In the genomic region with DNA sequence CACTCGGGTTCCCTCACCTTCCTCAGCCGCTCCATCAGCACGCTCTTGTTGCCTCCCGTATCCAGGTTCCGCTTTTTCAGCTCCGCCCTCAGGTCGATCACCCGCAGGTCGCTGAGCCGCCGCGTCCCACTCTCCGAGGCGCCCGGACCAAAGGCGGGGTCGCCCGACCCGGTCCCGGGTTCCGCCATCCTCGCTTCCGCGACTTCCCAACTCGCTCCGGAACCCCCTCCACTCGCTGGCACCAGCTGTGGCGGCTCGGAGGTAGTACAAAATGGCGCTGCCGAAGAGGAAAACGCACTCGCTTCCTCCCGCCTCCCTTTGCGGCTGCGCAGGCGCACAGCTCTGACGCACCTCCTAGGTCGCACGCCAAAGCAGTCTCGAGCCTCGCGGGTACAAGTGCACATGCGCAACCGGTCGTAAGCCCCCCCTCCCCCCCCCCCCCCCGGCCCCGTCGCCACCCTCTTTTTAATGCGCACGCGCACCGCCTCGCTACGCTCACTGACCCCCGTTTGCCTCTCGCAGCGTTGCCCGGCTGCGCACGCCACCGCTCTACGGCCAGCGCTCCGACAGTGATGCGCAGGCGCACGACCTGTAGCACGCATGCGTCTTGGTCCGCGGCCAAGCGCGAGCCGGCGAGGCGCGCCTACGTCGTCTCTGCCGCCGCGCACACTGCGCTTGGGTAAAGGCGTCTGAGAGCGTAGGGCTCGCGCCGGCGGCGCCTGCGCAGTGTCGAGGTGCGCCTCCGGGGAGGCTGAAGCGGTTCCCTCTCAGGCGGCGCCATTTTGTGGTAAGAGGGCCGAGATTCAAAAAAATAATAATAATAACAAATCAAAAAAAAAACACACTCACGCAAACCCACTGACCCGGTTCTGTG, we compare ENCODE assay signal across 8 mouse cellular contexts. TPM values are rescaled to one million over a fixed set of nuclear protein-coding genes. Genes with fewer than 3 reads are reported as not detected.
DNase-seq lines count a peak whose midpoint lies in the region; ATAC-seq and TF ChIP-seq lines count a peak whose summit lies in the region.

Gene Safb2, minus strand, starts transcription at position 329 of the 874 bp plus-strand sequence.
Gene Safb, plus strand, starts transcription at position 569 of the 874 bp plus-strand sequence.

- peak within 1 kb of the TSS; percentile 99 for H3K4me3 ChIP-seq in E14TG2a.4 (replicated peaks; ENCODE audit: low read length)
- peak within 1 kb of the TSS; percentile 93 for H3K4me3 ChIP-seq in forebrain, embryonic 12.5 days (replicated peaks)
- H3K4me3 ChIP-seq in heart, postnatal 0 days (ENCODE audit: low read depth, low read length): peak within 1 kb of the TSS; percentile 99
- H3K4me3 ChIP-seq in liver, embryonic 16.5 days (ENCODE audit: low read depth, low read length): peak within 1 kb of the TSS; percentile 96
- H3K4me3 ChIP-seq in neural tube, embryonic 13.5 days: peak within 1 kb of the TSS; percentile 97
- H3K4me3 ChIP-seq in testis, adult 2 months (ENCODE audit: control insufficient read depth, low read depth, low read length): peak within 1 kb of the TSS; percentile 99

- TF ChIP-seq EP300 in heart, postnatal 0 days (IDR thresholded peaks at IDR 0.05; ENCODE audit: low read depth): no peak

- peak within 1 kb of the TSS; percentile 97 for H3K4me2 ChIP-seq in forebrain, embryonic 12.5 days
- peak within 1 kb of the TSS; percentile 73 for H3K4me2 ChIP-seq in heart, postnatal 0 days (ENCODE audit: low read depth, low read length)
- peak within 1 kb of the TSS; percentile 86 for H3K4me2 ChIP-seq in liver, embryonic 16.5 days (ENCODE audit: low read depth, low read length)
- peak within 1 kb of the TSS; percentile 97 for H3K4me2 ChIP-seq in neural tube, embryonic 13.5 days

- H3K4me1 ChIP-seq in E14TG2a.4 (replicated peaks; ENCODE audit: low read depth, low read length): peaks cover 75% of the 10 kb centered on the region
- H3K4me1 ChIP-seq in forebrain, embryonic 12.5 days: peaks cover 57% of the 10 kb centered on the region
- peaks cover 21% of the 10 kb centered on the region for H3K4me1 ChIP-seq in heart, postnatal 0 days (ENCODE audit: control insufficient read depth, insufficient read depth)
- H3K4me1 ChIP-seq in liver, embryonic 16.5 days (ENCODE audit: control insufficient read depth, low read depth, low read length): peaks cover 36% of the 10 kb centered on the region
- peaks cover 70% of the 10 kb centered on the region for H3K4me1 ChIP-seq in neural tube, embryonic 13.5 days (replicated peaks)
- peaks cover 11% of the 10 kb centered on the region for H3K4me1 ChIP-seq in testis, adult 2 months (ENCODE audit: control insufficient read depth, insufficient read depth, low read length)

- no peaks in the 10 kb centered on the region for H3K9me3 ChIP-seq in E14TG2a.4 (ENCODE audit: low read length)
- no peaks in the 10 kb centered on the region for H3K9me3 ChIP-seq in forebrain, embryonic 12.5 days
- no peaks in the 10 kb centered on the region for H3K9me3 ChIP-seq in heart, postnatal 0 days (replicated peaks; ENCODE audit: control insufficient read depth, low read length)
- no peaks in the 10 kb centered on the region for H3K9me3 ChIP-seq in liver, embryonic 16.5 days (replicated peaks; ENCODE audit: control insufficient read depth, low read length)
- H3K9me3 ChIP-seq in neural tube, embryonic 13.5 days: no peaks in the 10 kb centered on the region

- H3K36me3 ChIP-seq in E14TG2a.4 (ENCODE audit: insufficient read depth, low read length): peaks cover 74% of the 10 kb centered on the region
- peaks cover 68% of the 10 kb centered on the region for H3K36me3 ChIP-seq in forebrain, embryonic 12.5 days (replicated peaks)
- H3K36me3 ChIP-seq in heart, postnatal 0 days (replicated peaks; ENCODE audit: control insufficient read depth, insufficient read depth, low read length): peaks cover 66% of the 10 kb centered on the region
- peaks cover 40% of the 10 kb centered on the region for H3K36me3 ChIP-seq in liver, embryonic 16.5 days (ENCODE audit: control insufficient read depth, insufficient read depth)
- peaks cover 62% of the 10 kb centered on the region for H3K36me3 ChIP-seq in neural tube, embryonic 13.5 days
- H3K36me3 ChIP-seq in testis, adult 2 months (ENCODE audit: control insufficient read depth, insufficient read depth, low read length): peaks cover 8% of the 10 kb centered on the region

- peak; percentile 95 for ATAC-seq in forebrain, embryonic 12.5 days (ENCODE audit: low FRiP score)
- peak; percentile 93 for ATAC-seq in heart, postnatal 0 days (ENCODE audit: insufficient read depth, low read depth)
- ATAC-seq in liver, embryonic 16.5 days (ENCODE audit: low read depth): peak; percentile 92
- peak; percentile 96 for ATAC-seq in neural tube, embryonic 13.5 days (ENCODE audit: low read depth)

- WGBS in forebrain, embryonic 12.5 days: under 1% methylated on average over 84 of the region's 101 CpGs
- WGBS in heart, postnatal 0 days: under 1% methylated on average over 87 of the region's 101 CpGs
- WGBS in liver, embryonic 16.5 days (ENCODE audit: insufficient replicate concordance): under 1% methylated on average over 93 of the region's 101 CpGs
- WGBS in neural tube, embryonic 13.5 days: under 1% methylated on average over 91 of the region's 101 CpGs

- H3K27me3 ChIP-seq in E14TG2a.4 (ENCODE audit: insufficient read depth, low read length): no peaks in the 10 kb centered on the region
- no peaks in the 10 kb centered on the region for H3K27me3 ChIP-seq in forebrain, embryonic 12.5 days
- H3K27me3 ChIP-seq in heart, postnatal 0 days (ENCODE audit: control insufficient read depth, insufficient read depth, low read length): no peaks in the 10 kb centered on the region
- no peaks in the 10 kb centered on the region for H3K27me3 ChIP-seq in liver, embryonic 16.5 days (ENCODE audit: control insufficient read depth, insufficient read depth, low read depth, low read length)
- H3K27me3 ChIP-seq in neural tube, embryonic 13.5 days: no peaks in the 10 kb centered on the region
- H3K27me3 ChIP-seq in testis, adult 2 months (ENCODE audit: control insufficient read depth, insufficient read depth, low read length): no peaks in the 10 kb centered on the region

- no peak for TF ChIP-seq CTCF in E14TG2a.4 (conservative IDR thresholded peaks at IDR 0.05; ENCODE audit: low read length)
- peak; percentile 9; the same call in 1 of the 2 replicates for TF ChIP-seq CTCF in heart, postnatal 0 days (IDR thresholded peaks at IDR 0.05; ENCODE audit: low read depth)
- TF ChIP-seq CTCF in testis, adult 2 months (IDR thresholded peaks at IDR 0.05; ENCODE audit: control insufficient read depth, insufficient read depth, insufficient replicate concordance, low read depth, low read length): 0 out of 2 replicates have a peak, but pooled peaks have one; percentile 4

- TF ChIP-seq POLR2A in testis, adult 2 months (IDR thresholded peaks at IDR 0.05; ENCODE audit: control insufficient read depth, low read depth, low read length): peak; percentile 85

- peak; percentile 97 for DNase-seq in c-Kit-positive CD71-positive TER-119-positive erythroid progenitor cells, embryonic 14.5 days (ENCODE audit: low spot score)
- DNase-seq in heart, postnatal 0 days (ENCODE audit: low spot score): peak; percentile 99
- peak; percentile 99 to 100 for DNase-seq in kidney, postnatal 4 days

- peak within 1 kb of the TSS; percentile 95 for H3K27ac ChIP-seq in forebrain, embryonic 12.5 days
- peak within 1 kb of the TSS; percentile 99 for H3K27ac ChIP-seq in heart, postnatal 0 days (ENCODE audit: low read depth)
- H3K27ac ChIP-seq in liver, embryonic 16.5 days (ENCODE audit: low read length): peak within 1 kb of the TSS; percentile 97
- peak within 1 kb of the TSS; percentile 93 for H3K27ac ChIP-seq in neural tube, embryonic 13.5 days (replicated peaks)
- H3K27ac ChIP-seq in testis, adult 2 months (ENCODE audit: control insufficient read depth, insufficient read depth, low read depth, low read length): peak within 1 kb of the TSS; percentile 99

- peak within 1 kb of the TSS; percentile 91 for H3K9ac ChIP-seq in forebrain, embryonic 12.5 days
- peak within 1 kb of the TSS; percentile 97 for H3K9ac ChIP-seq in heart, postnatal 0 days (replicated peaks; ENCODE audit: low read depth, low read length)
- peak within 1 kb of the TSS; percentile 96 for H3K9ac ChIP-seq in liver, embryonic 16.5 days (ENCODE audit: low read depth, low read length)
- H3K9ac ChIP-seq in neural tube, embryonic 13.5 days: peak within 1 kb of the TSS; percentile 89

RNA-seq across cellular contexts. Expression of gene Safb2, which starts in this region (rescaled TPM):
- polyA plus RNA-seq in forebrain, embryonic 12.5 days (2016; fragmentation: Nextera tagmentation; extraction: Ambion mirVana): 100 and 104 TPM in 2 replicates
- total RNA-seq in heart, postnatal 0 days (2014; rRNA removed; ENCODE audit: low replicate concordance): 16.4 and 63.4 TPM in 2 replicates
- 22.9 and 24.9 TPM in 2 replicates for polyA plus RNA-seq in heart, postnatal 0 days (2015; fragmentation: Nextera tagmentation; extraction: Ambion mirVana)
- polyA plus RNA-seq in liver, embryonic 16.5 days (2015; fragmentation: Nextera tagmentation; extraction: Ambion mirVana): 25.8 and 28.8 TPM in 2 replicates
- 67.6 and 77.2 TPM in 2 replicates for polyA plus RNA-seq in neural tube, embryonic 13.5 days (2015; fragmentation: Nextera tagmentation; extraction: Ambion mirVana)
- 92.2 and 99.2 TPM in 2 replicates for polyA plus RNA-seq in testis, adult 2 months (2012; rRNA removed)

RNA-seq across cellular contexts. Expression of gene Safb, which starts in this region (rescaled TPM):
- 180 and 187 TPM in 2 replicates for polyA plus RNA-seq in forebrain, embryonic 12.5 days (2016; fragmentation: Nextera tagmentation; extraction: Ambion mirVana)
- 15.4 and 39.8 TPM in 2 replicates for total RNA-seq in heart, postnatal 0 days (2014; rRNA removed; ENCODE audit: low replicate concordance)
- 52.9 and 55.5 TPM in 2 replicates for polyA plus RNA-seq in heart, postnatal 0 days (2015; fragmentation: Nextera tagmentation; extraction: Ambion mirVana)
- 38.7 and 38.9 TPM in 2 replicates for polyA plus RNA-seq in liver, embryonic 16.5 days (2015; fragmentation: Nextera tagmentation; extraction: Ambion mirVana)
- polyA plus RNA-seq in neural tube, embryonic 13.5 days (2015; fragmentation: Nextera tagmentation; extraction: Ambion mirVana): 104 and 136 TPM in 2 replicates
- 104 and 116 TPM in 2 replicates for polyA plus RNA-seq in testis, adult 2 months (2012; rRNA removed)

Comparison
In these comparisons a context has a peak if more than half of its experiments do, and no peak if none do; other contexts are left out.
1. Peak in every context shown above with its lines: DNase-seq, ATAC-seq, H3K4me3 ChIP-seq and H3K27ac ChIP-seq.